Mouse (Mus musculus) myocyte (in vitro differentiated cells): ENCODE data around the gene Golga2. TPM values are rescaled to one million over a fixed set of nuclear protein-coding genes. Genes with fewer than 3 reads are reported as not detected.

Experiments used
- H3K27me3 ChIP-seq: one replicate; pipeline ENCODE4 v1.6.1; 2011; ENCODE audit not compliant: control insufficient read depth, insufficient read depth, insufficient read length
- H3K36me3 ChIP-seq: one replicate; pipeline ENCODE4 v1.6.1; 2011; ENCODE audit not compliant: control insufficient read depth, insufficient read depth
- H3K4me2 ChIP-seq: one replicate; pipeline ENCODE4 v1.6.1; 2011; ENCODE audit warnings: low read depth, control low read depth
- H3K4me3 ChIP-seq: one replicate; pipeline ENCODE4 v1.5.1; 2011; ENCODE audit warnings: mild to moderate bottlenecking, control low read depth, moderate library complexity
- H3K79me2 ChIP-seq: one replicate; pipeline ENCODE4 v1.6.1; 2011; ENCODE audit not compliant: control insufficient read depth, insufficient read depth
- H3ac ChIP-seq: one replicate; pipeline ENCODE4 v1.6.1; 2011; ENCODE audit not compliant: control insufficient read depth, insufficient read length
- CEBPB ChIP-seq: IDR thresholded peaks from 2 replicates; pipeline ENCODE4 v1.6.1; 2011; ENCODE audit warnings: mild to moderate bottlenecking, moderate library complexity; ENCODE audit not compliant: poor library complexity, insufficient read depth, severe bottlenecking
- E2F4 ChIP-seq: IDR thresholded peaks from one replicate; pipeline ENCODE4 v1.6.1; 2011; ENCODE audit warnings: mild to moderate bottlenecking, control low read depth, moderate library complexity; ENCODE audit not compliant: insufficient read depth
- MAX ChIP-seq: IDR thresholded peaks from one replicate; pipeline ENCODE4 v1.6.1; 2011; ENCODE audit warnings: low read depth, mild to moderate bottlenecking, control low read depth
- MYOD1 ChIP-seq, 3 experiments: IDR thresholded peaks; one replicate each; pipeline ENCODE4 v1.6.1; 2011; ENCODE audit warnings: control low read depth in 2 of 3, low read depth in 2 of 3, mild to moderate bottlenecking in 2 of 3, moderate library complexity in 1 of 3; ENCODE audit not compliant: insufficient read length in 2 of 3, control insufficient read depth in 1 of 3
- MYOG ChIP-seq, 3 experiments: IDR thresholded peaks; one replicate each; pipeline ENCODE4 v1.6.1; 2011; ENCODE audit warnings: control low read depth in 2 of 3, low read depth in 2 of 3, mild to moderate bottlenecking in 2 of 3; ENCODE audit not compliant: insufficient read length in 2 of 3, control insufficient read depth in 1 of 3, insufficient read depth in 1 of 3
- POLR2A ChIP-seq: IDR thresholded peaks from one replicate; pipeline ENCODE4 v1.6.1; 2011; ENCODE audit warnings: low read depth, mild to moderate bottlenecking, control low read depth, moderate library complexity; ENCODE audit not compliant: insufficient read length
- POLR2AphosphoS2 ChIP-seq: IDR thresholded peaks from one replicate; pipeline ENCODE4 v1.6.1; 2011; ENCODE audit warnings: low read depth, control low read depth; ENCODE audit not compliant: insufficient read length
- REST ChIP-seq: IDR thresholded peaks from one replicate; pipeline ENCODE4 v1.6.1; 2011; ENCODE audit warnings: mild to moderate bottlenecking, control low read depth, moderate library complexity; ENCODE audit not compliant: insufficient read depth, insufficient read length
- SRF ChIP-seq: IDR thresholded peaks from one replicate; pipeline ENCODE4 v1.6.1; 2011; ENCODE audit warnings: low read depth; ENCODE audit not compliant: control insufficient read depth, insufficient read length
- TCF12 ChIP-seq: IDR thresholded peaks from one replicate; pipeline ENCODE4 v1.6.1; 2011; ENCODE audit warnings: mild to moderate bottlenecking, control low read depth; ENCODE audit not compliant: poor library complexity, insufficient read depth, severe bottlenecking
- TCF3 ChIP-seq: IDR thresholded peaks from one replicate; pipeline ENCODE4 v1.6.1; 2011; ENCODE audit warnings: low read depth, control low read depth; ENCODE audit not compliant: insufficient read length
- USF1 ChIP-seq: IDR thresholded peaks from one replicate; pipeline ENCODE4 v1.6.1; 2011; ENCODE audit warnings: low read depth, mild to moderate bottlenecking, control low read depth, moderate library complexity
- polyA plus RNA-seq: library from polyadenylated mRNA; unstranded; fragments of >200 nt; fragmentation: generic; extraction: Trizol; gene quantifications from one replicate; pipeline ENCODE4 v1.2.1, GENCODE M21; 2012; ENCODE audit warnings: missing spikeins

Golga2 gene
- polyA plus RNA-seq, 1 experiment, result 60.7 TPM

- no peak overlapping the region for H3ac ChIP-seq
- H3K36me3 ChIP-seq, result no peaks in the 10 kb centered on the region
- no peaks in the 10 kb centered on the region for H3K79me2 ChIP-seq
- TF ChIP-seq MYOD1 (IDR thresholded peaks at IDR 0.05; ENCODE audit: control insufficient read depth in 1 of 3, insufficient read length in 2 of 3, low read depth in 2 of 3) (no peak), CEBPB (no peak), MAX (no peak), E2F4 (no peak), SRF (no peak), TCF3 (no peak), REST (no peak), MYOG (IDR thresholded peaks at IDR 0.05; ENCODE audit: control insufficient read depth in 1 of 3, insufficient read depth in 1 of 3, insufficient read length in 2 of 3, low read depth in 2 of 3) (no peak), USF1 (no peak), POLR2A (no peak)
- H3K4me3 ChIP-seq, result no peak overlapping the region
- peak overlapping the region; percentile 80 for H3K4me2 ChIP-seq
- H3K27me3 ChIP-seq, result no peaks in the 10 kb centered on the region
Observed at GRCm38 (mm10) chr2:32314831-32315230, 27.6 kb downstream of the Golga2 start.

GRCm38 (mm10) chr2:32315751-32316150 lies 28.6 kb downstream of the Golga2 start:
- no peak overlapping the region for H3K4me3 ChIP-seq
- H3K27me3 ChIP-seq, result no peaks in the 10 kb centered on the region
- peak overlapping the region; percentile 80 for H3K4me2 ChIP-seq
- no peaks in the 10 kb centered on the region for H3K79me2 ChIP-seq
- H3ac ChIP-seq, result no peak overlapping the region
- H3K36me3 ChIP-seq, result no peaks in the 10 kb centered on the region
- no peak for TF ChIP-seq E2F4
- no peak for TF ChIP-seq MYOG (IDR thresholded peaks at IDR 0.05; ENCODE audit: control insufficient read depth in 1 of 3, insufficient read depth in 1 of 3, insufficient read length in 2 of 3, low read depth in 2 of 3)
- no peak for TF ChIP-seq SRF
- TF ChIP-seq MYOD1 (IDR thresholded peaks at IDR 0.05; ENCODE audit: control insufficient read depth in 1 of 3, insufficient read length in 2 of 3, low read depth in 2 of 3), result peak in 1 of 3 experiments; percentile 53
- no peak for TF ChIP-seq MAX
- TF ChIP-seq REST, result no peak

- Histone ChIP-seq H3K27me3 (no peaks in the 10 kb centered on the region), H3K4me2 (no peak overlapping the region), H3K79me2 (no peaks in the 10 kb centered on the region), H3K36me3 (no peaks in the 10 kb centered on the region), H3K4me3 (no peak overlapping the region), H3ac (no peak overlapping the region)
- no peak for TF ChIP-seq REST
- no peak for TF ChIP-seq CEBPB
- no peak for TF ChIP-seq TCF3
- no peak for TF ChIP-seq SRF
- TF ChIP-seq MAX, result no peak
- TF ChIP-seq TCF12, result no peak
- TF ChIP-seq POLR2A, result no peak
- no peak for TF ChIP-seq POLR2AphosphoS2
- no peak for TF ChIP-seq MYOG (IDR thresholded peaks at IDR 0.05; ENCODE audit: control insufficient read depth in 1 of 3, insufficient read depth in 1 of 3, insufficient read length in 2 of 3, low read depth in 2 of 3)
- TF ChIP-seq MYOD1 (IDR thresholded peaks at IDR 0.05; ENCODE audit: control insufficient read depth in 1 of 3, insufficient read length in 2 of 3, low read depth in 2 of 3), result no peak
- TF ChIP-seq USF1, result no peak
Observed at GRCm38 (mm10) chr2:32316887-32317656, 29.9 kb downstream of the Golga2 start.

- Histone ChIP-seq H3K79me2 (no peaks in the 10 kb centered on the region), H3ac (peak overlapping the region; percentile 3), H3K4me3 (peak overlapping the region; percentile 6), H3K36me3 (no peaks in the 10 kb centered on the region), H3K4me2 (peak overlapping the region; percentile 34), H3K27me3 (no peaks in the 10 kb centered on the region)
- no peak for TF ChIP-seq E2F4
- peak; percentile 51 for TF ChIP-seq POLR2A
Observed at GRCm38 (mm10) chr2:32317791-32318417, 30.7 kb downstream of the Golga2 start.
